Mouse (Mus musculus) heart, postnatal 0 days (tissue): ENCODE measurements around the gene Filip1. TPM values are rescaled to one million over a fixed set of nuclear protein-coding genes. Genes with fewer than 3 reads are reported as not detected.

ENCODE experiments used
- ATAC-seq: fragments of 200-750 bp; cut with Nextera tagmentation; 2 replicates; pipeline ENCODE4 v1.8.0; 2017; ENCODE audit warnings: low read depth, moderate number of reproducible peaks, moderate library complexity; ENCODE audit not compliant: insufficient read depth
- DNase-seq: peaks from one replicate; pipeline ENCODE4 v3.0.0-alpha.2; 2016; ENCODE audit warnings: low spot score
- H3K27ac ChIP-seq: fragments of 300-500 bp; sonication (generic); 2 replicates; pipeline ENCODE4 v1.5.1; 2014; ENCODE audit warnings: low read depth, mild to moderate bottlenecking
- H3K27me3 ChIP-seq: fragments of 300-500 bp; sonication (generic); 2 replicates; pipeline ENCODE4 v1.6.1; 2014; ENCODE audit warnings: low read length, mixed read lengths; ENCODE audit not compliant: control insufficient read depth, insufficient read depth
- H3K36me3 ChIP-seq: fragments of 300-500 bp; sonication (generic); replicated peaks from 2 replicates; pipeline ENCODE4 v1.6.1; 2014; ENCODE audit warnings: low read length, mixed read lengths; ENCODE audit not compliant: control insufficient read depth, insufficient read depth
- H3K4me1 ChIP-seq: fragments of 300-500 bp; sonication (generic); 2 replicates; pipeline ENCODE4 v1.6.1; 2014; ENCODE audit warnings: antibody characterized with exemption; ENCODE audit not compliant: control insufficient read depth, insufficient read depth
- H3K4me2 ChIP-seq: fragments of 300-500 bp; sonication (generic); 2 replicates; pipeline ENCODE4 v1.6.1; 2014; ENCODE audit warnings: low read depth, mild to moderate bottlenecking, low read length, moderate library complexity
- H3K4me3 ChIP-seq: fragments of 300-500 bp; sonication (generic); 2 replicates; pipeline ENCODE4 v1.5.1; 2014; ENCODE audit warnings: low read depth, low read length
- H3K9ac ChIP-seq: fragments of 300-500 bp; sonication (generic); replicated peaks from 2 replicates; pipeline ENCODE4 v1.6.1; 2014; ENCODE audit warnings: low read depth, low read length, mixed read lengths
- H3K9me3 ChIP-seq: fragments of 300-500 bp; sonication (generic); replicated peaks from 2 replicates; pipeline ENCODE4 v1.6.1; 2016; ENCODE audit warnings: low read length; ENCODE audit not compliant: control insufficient read depth
- CTCF ChIP-seq: IDR thresholded peaks from 2 replicates; pipeline ENCODE4 v1.5.1; 2016; ENCODE audit warnings: antibody characterized with exemption, control low read depth, low read depth
- EP300 ChIP-seq: IDR thresholded peaks from 2 replicates; pipeline ENCODE4 v1.6.1; 2016; ENCODE audit warnings: antibody characterized with exemption, low read depth
- WGBS: fragments of 180-500 bp; shearing (Covaris S2); extraction: QIAGEN DNeasy Blood & Tissue Kit; methylation state at CpG from one replicate; pipeline ENCODE4 v1.1.7; 2014; 5-methylcytosine and 5-hydroxymethylcytosine counted together
- polyA plus RNA-seq: library from polyadenylated mRNA; unstranded; fragments of >200 nt; fragmentation: Nextera tagmentation; extraction: Ambion mirVana; gene quantifications from 2 replicates; pipeline ENCODE4 v1.2.1, GENCODE M21; 2015
- total RNA-seq: library from RNA; depleted of rRNA; stranded (reverse); fragments of >200 nt; gene quantifications from 2 replicates; pipeline ENCODE4 v1.2.3, GENCODE M21; 2014; ENCODE audit warnings: low replicate concordance

Filip1 gene
- total and polyA plus RNA-seq, 2 experiments from 2014 or later: 27.4 to 39.0 TPM

GRCm38 (mm10) chr9:79972705-79973104 is 39.9 kb downstream of the Filip1 start:
- Histone ChIP-seq H3K9ac (peak overlapping the region; percentile 13; the same call in 1 of the 2 replicates), H3K4me3 (peak overlapping the region; percentile 17), H3K9me3 (no peaks in the 10 kb centered on the region), H3K27me3 (no peaks in the 10 kb centered on the region), H3K27ac (peak overlapping the region; percentile 80), H3K4me1 (peaks cover 67% of the 10 kb centered on the region), H3K36me3 (no peaks in the 10 kb centered on the region), H3K4me2 (peak overlapping the region; percentile 50)
- no peak for ATAC-seq
- TF ChIP-seq CTCF: no peak
- no peak for TF ChIP-seq EP300
- DNase-seq: peak; percentile 35
- WGBS: 22% methylated on average over 6 of the region's 6 CpGs

- no peak for TF ChIP-seq CTCF
- no peak for TF ChIP-seq EP300
- H3K4me2 ChIP-seq: peak overlapping the region; percentile 50
- no peak overlapping the region for H3K9ac ChIP-seq
- H3K4me1 ChIP-seq: peaks cover 78% of the 10 kb centered on the region
- DNase-seq (no peak), ATAC-seq (no peak)
- H3K36me3 ChIP-seq: no peaks in the 10 kb centered on the region
- peak overlapping the region; percentile 80 for H3K27ac ChIP-seq
- H3K9me3 ChIP-seq: no peaks in the 10 kb centered on the region
- no peaks in the 10 kb centered on the region for H3K27me3 ChIP-seq
- H3K4me3 ChIP-seq: no peak overlapping the region
- WGBS: 36% methylated on average over 6 of the region's 6 CpGs
These were observed 41.0 kb downstream of the Filip1 start for GRCm38 (mm10) chr9:79971619-79972018.

- peak overlapping the region; percentile 80 for H3K27ac ChIP-seq
- peak overlapping the region; percentile 8; the same call in 1 of the 2 replicates for H3K9ac ChIP-seq
- peak; percentile 70 for DNase-seq
- no peaks in the 10 kb centered on the region for H3K36me3 ChIP-seq
- H3K4me3 ChIP-seq: peak overlapping the region; percentile 18
- no peaks in the 10 kb centered on the region for H3K9me3 ChIP-seq
- peaks cover 84% of the 10 kb centered on the region for H3K4me1 ChIP-seq
- TF ChIP-seq EP300: no peak
- no peak for TF ChIP-seq CTCF
- WGBS: 12% methylated on average over 8 of the region's 8 CpGs
- no peaks in the 10 kb centered on the region for H3K27me3 ChIP-seq
- peak overlapping the region; percentile 50 for H3K4me2 ChIP-seq
- ATAC-seq: peak; percentile 47; the same call in 1 of the 2 replicates
These were observed 42.0 kb downstream of the Filip1 start for GRCm38 (mm10) chr9:79970659-79971118.

GRCm38 (mm10) chr9:79969544-79969943 is 43.1 kb downstream of the Filip1 start:
- Histone ChIP-seq H3K27me3 (no peaks in the 10 kb centered on the region), H3K36me3 (no peaks in the 10 kb centered on the region), H3K9ac (peak overlapping the region; percentile 1; the same call in 1 of the 2 replicates), H3K9me3 (no peaks in the 10 kb centered on the region), H3K27ac (peak overlapping the region; percentile 80), H3K4me2 (peak overlapping the region; percentile 50), H3K4me3 (no peak overlapping the region), H3K4me1 (peaks cover 84% of the 10 kb centered on the region)
- 66% methylated on average over 4 of the region's 4 CpGs for WGBS
- no peak for TF ChIP-seq EP300
- no peak for TF ChIP-seq CTCF
- ATAC-seq: no peak
- DNase-seq: no peak

GRCm38 (mm10) chr9:79966711-79967487 is 45.8 kb downstream of the Filip1 start:
- no peak overlapping the region for H3K4me2 ChIP-seq
- no peak for TF ChIP-seq EP300
- TF ChIP-seq CTCF: no peak
- H3K36me3 ChIP-seq: 0 out of 2 replicates have a peak, but pooled peaks cover 4% of the 10 kb centered on the region
- DNase-seq (no peak), ATAC-seq (no peak)
- no peaks in the 10 kb centered on the region for H3K9me3 ChIP-seq
- H3K4me3 ChIP-seq: no peak overlapping the region
- no peak overlapping the region; the same call in 1 of the 2 replicates for H3K9ac ChIP-seq
- no peaks in the 10 kb centered on the region for H3K27me3 ChIP-seq
- H3K27ac ChIP-seq: peak overlapping the region; percentile 52
- 59% methylated on average over 12 of the region's 12 CpGs for WGBS
- peaks cover 75% of the 10 kb centered on the region for H3K4me1 ChIP-seq
